Mouse (Mus musculus) MEL (cell line): ENCODE results near the gene Ccdc57. TPM values are rescaled to one million over a fixed set of nuclear protein-coding genes. Genes with fewer than 3 reads are reported as not detected.

Source experiments
- DNase-seq: peaks from one replicate; pipeline ENCODE4 v3.0.0; 2011; ENCODE audit warnings: low read depth, low spot score
- H3K27ac ChIP-seq: 2 replicates; pipeline ENCODE4 v1.5.1; 2012; ENCODE audit warnings: low read depth, mild to moderate bottlenecking, control low read depth, low read length, moderate library complexity; ENCODE audit not compliant: control insufficient read depth
- H3K27me3 ChIP-seq, 2 experiments: fragments of 150-350 bp in 1 of 2; sonication (generic) in 1 of 2; 2 replicates each; pipeline ENCODE4 v1.6.1; 2012; ENCODE audit warnings: low read length in 2 of 2, mild to moderate bottlenecking in 2 of 2, improper control_type of control experiment in 1 of 2, moderate library complexity in 1 of 2; ENCODE audit not compliant: insufficient read depth in 2 of 2, control insufficient read depth in 1 of 2
- H3K36me3 ChIP-seq, 2 experiments: 2 replicates each; pipeline ENCODE4 v1.6.1; 2012 to 2014; ENCODE audit warnings: low read length in 2 of 2, improper control_type of control experiment in 1 of 2, inconsistent platforms in 1 of 2, mild to moderate bottlenecking in 1 of 2; ENCODE audit not compliant: insufficient read depth in 2 of 2, control insufficient read depth in 1 of 2
- H3K4me1 ChIP-seq, 2 experiments: fragments of 150-350 bp in 1 of 2; sonication (generic) in 1 of 2; 2 replicates each; pipeline ENCODE4 v1.6.1; 2012; ENCODE audit warnings: low read length in 2 of 2, improper control_type of control experiment in 1 of 2, mild to moderate bottlenecking in 1 of 2; ENCODE audit not compliant: insufficient read depth in 2 of 2, control insufficient read depth in 1 of 2
- H3K4me3 ChIP-seq, 2 experiments: fragments of 150-350 bp in 1 of 2; sonication (generic) in 1 of 2; 2 replicates each; pipeline ENCODE4 v1.5.1; 2012; ENCODE audit warnings: low read depth in 2 of 2, low read length in 2 of 2, mild to moderate bottlenecking in 2 of 2, moderate library complexity in 2 of 2, control low read depth in 1 of 2, improper control_type of control experiment in 1 of 2; ENCODE audit not compliant: control insufficient read depth in 1 of 2, insufficient read depth in 1 of 2
- H3K79me2 ChIP-seq: 2 replicates; pipeline ENCODE4 v1.6.1; 2012; ENCODE audit warnings: mild to moderate bottlenecking, low read length, moderate library complexity; ENCODE audit not compliant: control insufficient read depth, poor library complexity, insufficient read depth
- H3K9ac ChIP-seq: 2 replicates; pipeline ENCODE4 v1.6.1; 2012; ENCODE audit warnings: low read depth, mild to moderate bottlenecking, control low read depth, low read length, moderate library complexity; ENCODE audit not compliant: control insufficient read depth, poor library complexity, severe bottlenecking
- H3K9me3 ChIP-seq: fragments of 150-350 bp; sonication (generic); replicated peaks from 2 replicates; pipeline ENCODE4 v1.6.1; 2012; ENCODE audit warnings: mild to moderate bottlenecking, low read length, improper control_type of control experiment, moderate library complexity; ENCODE audit not compliant: insufficient read depth
- BHLHE40 ChIP-seq: IDR thresholded peaks from 2 replicates; pipeline ENCODE4 v1.6.1; 2012; ENCODE audit warnings: low read depth, mild to moderate bottlenecking, inconsistent platforms, low read length, improper control_type of control experiment, borderline replicate concordance
- CHD2 ChIP-seq: IDR thresholded peaks from 2 replicates; pipeline ENCODE4 v1.6.1; 2011; ENCODE audit warnings: low read length, improper control_type of control experiment
- CTCF ChIP-seq, 3 experiments: IDR thresholded peaks in 2 of 3; conservative IDR thresholded peaks in 1 of 3; 2 replicates each; pipeline ENCODE4 v1.5.1; 2011 to 2012; ENCODE audit warnings: low read length in 3 of 3, low read depth in 2 of 3, mild to moderate bottlenecking in 2 of 3, improper control_type of control experiment in 1 of 3, inconsistent platforms in 1 of 3, mixed read lengths in 1 of 3, moderate library complexity in 1 of 3; ENCODE audit not compliant: control insufficient read depth in 1 of 3, insufficient read depth in 1 of 3, poor library complexity in 1 of 3, severe bottlenecking in 1 of 3
- E2F4 ChIP-seq: IDR thresholded peaks from 2 replicates; pipeline ENCODE4 v1.6.1; 2011; ENCODE audit warnings: low read depth, low read length, improper control_type of control experiment, borderline replicate concordance
- ELF1 ChIP-seq: IDR thresholded peaks from 2 replicates; pipeline ENCODE4 v1.6.1; 2014; ENCODE audit warnings: low read depth, mild to moderate bottlenecking, inconsistent platforms, low read length, improper control_type of control experiment, moderate library complexity
- EP300 ChIP-seq, 2 experiments: IDR thresholded peaks; 2 replicates each; pipeline ENCODE4 v1.6.1; 2011; ENCODE audit warnings: improper control_type of control experiment in 2 of 2, low read length in 2 of 2, low read depth in 1 of 2, mild to moderate bottlenecking in 1 of 2
- ETS1 ChIP-seq: IDR thresholded peaks from 2 replicates; pipeline ENCODE4 v1.6.1; 2012; ENCODE audit warnings: low read depth, mild to moderate bottlenecking, inconsistent platforms, low read length, improper control_type of control experiment, moderate library complexity
- GABPA ChIP-seq: IDR thresholded peaks from 2 replicates; pipeline ENCODE4 v1.6.1; 2012; ENCODE audit warnings: low read depth, mild to moderate bottlenecking, inconsistent platforms, low read length, improper control_type of control experiment, moderate library complexity
- GATA1 ChIP-seq: IDR thresholded peaks from 2 replicates; pipeline ENCODE4 v1.6.1; 2011; ENCODE audit warnings: low read depth, low read length, improper control_type of control experiment
- HCFC1 ChIP-seq: IDR thresholded peaks from 2 replicates; pipeline ENCODE4 v1.6.1; 2012; ENCODE audit warnings: low read depth, mild to moderate bottlenecking, inconsistent platforms, low read length, improper control_type of control experiment, moderate library complexity
- JUND ChIP-seq: IDR thresholded peaks from 2 replicates; pipeline ENCODE4 v1.6.1; 2011; ENCODE audit warnings: low read depth, mild to moderate bottlenecking, improper control_type of control experiment, low read length
- KAT2A ChIP-seq: conservative IDR thresholded peaks from 2 replicates; pipeline ENCODE4 v1.6.1; 2012; ENCODE audit warnings: low read depth, low read length, improper control_type of control experiment, inconsistent platforms
- MAFK ChIP-seq: IDR thresholded peaks from 2 replicates; pipeline ENCODE4 v1.6.1; 2011; ENCODE audit warnings: low read depth, mild to moderate bottlenecking, low read length, improper control_type of control experiment, borderline replicate concordance
- MAX ChIP-seq: IDR thresholded peaks from 2 replicates; pipeline ENCODE4 v1.6.1; 2011; ENCODE audit warnings: low read length, improper control_type of control experiment
- MAZ ChIP-seq: IDR thresholded peaks from 2 replicates; pipeline ENCODE4 v1.6.1; 2012; ENCODE audit warnings: low read depth, mild to moderate bottlenecking, inconsistent platforms, low read length, improper control_type of control experiment
- MEF2A ChIP-seq: IDR thresholded peaks from 2 replicates; pipeline ENCODE4 v1.6.1; 2014; ENCODE audit warnings: low read depth, mild to moderate bottlenecking, inconsistent platforms, low read length, improper control_type of control experiment; ENCODE audit not compliant: poor library complexity, insufficient replicate concordance, severe bottlenecking; ENCODE audit errors: extremely low read depth
- MXI1 ChIP-seq: IDR thresholded peaks from 2 replicates; pipeline ENCODE4 v1.6.1; 2011; ENCODE audit warnings: mild to moderate bottlenecking, low read depth, low read length, improper control_type of control experiment
- MYB ChIP-seq: IDR thresholded peaks from 2 replicates; pipeline ENCODE4 v1.6.1; 2011; ENCODE audit warnings: mild to moderate bottlenecking, low read depth, low read length, improper control_type of control experiment
- MYC ChIP-seq: IDR thresholded peaks from 2 replicates; pipeline ENCODE4 v1.6.1; 2011; ENCODE audit warnings: low read depth, mild to moderate bottlenecking, low read length, improper control_type of control experiment, moderate library complexity
- NELFE ChIP-seq: IDR thresholded peaks from 2 replicates; pipeline ENCODE4 v1.6.1; 2011; ENCODE audit warnings: low read depth, low read length, improper control_type of control experiment
- NRF1 ChIP-seq: IDR thresholded peaks from 2 replicates; pipeline ENCODE4 v1.6.1; 2014; ENCODE audit warnings: low read depth, mild to moderate bottlenecking, inconsistent platforms, low read length, improper control_type of control experiment, moderate library complexity; ENCODE audit not compliant: poor library complexity, insufficient read depth, severe bottlenecking
- POLR2A ChIP-seq, 2 experiments: IDR thresholded peaks; 2 replicates each; pipeline ENCODE4 v1.6.1; 2011 to 2012; ENCODE audit warnings: low read length in 2 of 2, mild to moderate bottlenecking in 2 of 2, control low read depth in 1 of 2, improper control_type of control experiment in 1 of 2, low read depth in 1 of 2, moderate library complexity in 1 of 2; ENCODE audit not compliant: control insufficient read depth in 1 of 2, insufficient read depth in 1 of 2, poor library complexity in 1 of 2
- POLR2AphosphoS2 ChIP-seq: IDR thresholded peaks from 2 replicates; pipeline ENCODE4 v1.6.1; 2011; ENCODE audit warnings: low read length, improper control_type of control experiment
- POLR2AphosphoS5 ChIP-seq: IDR thresholded peaks from 2 replicates; pipeline ENCODE4 v1.6.1; 2012; ENCODE audit warnings: low read depth, borderline replicate concordance, mild to moderate bottlenecking, inconsistent platforms, low read length, moderate library complexity, mixed read lengths
- RAD21 ChIP-seq: IDR thresholded peaks from 2 replicates; pipeline ENCODE4 v1.6.1; 2011; ENCODE audit warnings: mild to moderate bottlenecking, low read depth, low read length, improper control_type of control experiment
- RCOR1 ChIP-seq: IDR thresholded peaks from 2 replicates; pipeline ENCODE4 v1.6.1; 2012; ENCODE audit warnings: low read depth, mild to moderate bottlenecking, inconsistent platforms, low read length, improper control_type of control experiment
- SIN3A ChIP-seq: IDR thresholded peaks from 2 replicates; pipeline ENCODE4 v1.6.1; 2012; ENCODE audit warnings: low read length, improper control_type of control experiment, inconsistent platforms
- SMC3 ChIP-seq: IDR thresholded peaks from 2 replicates; pipeline ENCODE4 v1.6.1; 2011; ENCODE audit warnings: low read depth, low read length, improper control_type of control experiment
- TAL1 ChIP-seq: IDR thresholded peaks from 2 replicates; pipeline ENCODE4 v1.6.1; 2012; ENCODE audit warnings: mild to moderate bottlenecking, inconsistent platforms, low read length, moderate library complexity, mixed read lengths
- TBP ChIP-seq: IDR thresholded peaks from 2 replicates; pipeline ENCODE4 v1.8.0; 2011; ENCODE audit warnings: low read depth, low read length, improper control_type of control experiment
- TCF12 ChIP-seq: IDR thresholded peaks from 2 replicates; pipeline ENCODE4 v1.6.1; 2014; ENCODE audit warnings: low read depth, mild to moderate bottlenecking, inconsistent platforms, low read length, improper control_type of control experiment, moderate library complexity
- UBTF ChIP-seq: IDR thresholded peaks from 2 replicates; pipeline ENCODE4 v1.6.1; 2012; ENCODE audit warnings: low read depth, mild to moderate bottlenecking, inconsistent platforms, low read length, improper control_type of control experiment, moderate library complexity, borderline replicate concordance; ENCODE audit not compliant: insufficient read depth
- USF1 ChIP-seq: IDR thresholded peaks from 2 replicates; pipeline ENCODE4 v1.6.1; 2014; ENCODE audit warnings: low read depth, mild to moderate bottlenecking, inconsistent platforms, low read length, improper control_type of control experiment, moderate library complexity
- USF2 ChIP-seq, 2 experiments: IDR thresholded peaks; 2 replicates each; pipeline ENCODE4 v1.6.1; 2011 to 2012; ENCODE audit warnings: improper control_type of control experiment in 2 of 2, low read length in 2 of 2, borderline replicate concordance in 1 of 2, inconsistent platforms in 1 of 2, low read depth in 1 of 2, mild to moderate bottlenecking in 1 of 2; ENCODE audit not compliant: insufficient read depth in 1 of 2
- ZC3H11A ChIP-seq: IDR thresholded peaks from 2 replicates; pipeline ENCODE4 v1.6.1; 2012; ENCODE audit warnings: low read depth, mild to moderate bottlenecking, inconsistent platforms, low read length, improper control_type of control experiment
- ZKSCAN1 ChIP-seq: IDR thresholded peaks from 2 replicates; pipeline ENCODE4 v1.6.1; 2012; ENCODE audit warnings: low read depth, mild to moderate bottlenecking, inconsistent platforms, low read length, improper control_type of control experiment, moderate library complexity
- ZMIZ1 ChIP-seq: IDR thresholded peaks from 2 replicates; pipeline ENCODE4 v1.6.1; 2012; ENCODE audit warnings: low read depth, mild to moderate bottlenecking, inconsistent platforms, low read length, improper control_type of control experiment, moderate library complexity
- ZNF384 ChIP-seq: IDR thresholded peaks from 2 replicates; pipeline ENCODE4 v1.6.1; 2012; ENCODE audit warnings: low read depth, mild to moderate bottlenecking, inconsistent platforms, low read length, improper control_type of control experiment
- polyA plus RNA-seq, 2 experiments: library from polyadenylated mRNA; stranded (reverse) in 1 of 2; unstranded in 1 of 2; fragments of >175 nt in 1 of 2; fragments of >200 nt in 1 of 2; gene quantifications; 2 replicates each; pipeline versions ENCODE4 v1.2.1 to v1.2.4; 2012; ENCODE audit warnings: low replicate concordance in 2 of 2, low read depth in 1 of 2; ENCODE audit not compliant: insufficient read length in 2 of 2, insufficient read depth in 1 of 2, missing spikeins in 1 of 2
- total RNA-seq: library from RNA; depleted of rRNA; stranded (reverse); fragments of 300-350 nt; gene quantifications from 2 replicates; pipeline ENCODE4 v1.2.3, GENCODE M21; 2012

Gene Ccdc57
- total and polyA plus RNA-seq, 3 experiments, result 5.3 to 7.4 TPM; not detected in 1

GRCm38 (mm10) chr11:120959564-120959963 is 26.9 kb upstream of the Ccdc57 start:
- Histone ChIP-seq H3K27ac (peak overlapping the region; percentile 12; the same call in 1 of the 2 replicates), H3K4me3 (no peak overlapping the region), H3K27me3 (no peaks in the 10 kb centered on the region), H3K36me3 (peaks cover 11 to 16% of the 10 kb centered on the region in 2 experiments), H3K4me1 (peaks cover 0 to 10% of the 10 kb centered on the region in 2 experiments; a peak in 1 of 4 replicates), H3K79me2 (peaks cover 5% of the 10 kb centered on the region; the same call in 1 of the 2 replicates), H3K9ac (no peak overlapping the region), H3K9me3 (no peaks in the 10 kb centered on the region)
- DNase-seq, result peak; percentile 77
- TF ChIP-seq MAFK (no peak), RCOR1 (no peak), JUND (no peak), SIN3A (no peak), KAT2A (no peak), POLR2AphosphoS5 (no peak), GATA1 (0 out of 2 replicates have a peak, but pooled peaks have one; percentile 19), ZNF384 (no peak), MYB (no peak), HCFC1 (no peak), ZMIZ1 (no peak), TAL1 (peak; percentile 17; the same call in 1 of the 2 replicates), MYC (peak; percentile 66; the same call in 1 of the 2 replicates), ELF1 (no peak), CHD2 (no peak), TCF12 (no peak), EP300 (IDR thresholded peaks at IDR 0.05; ENCODE audit: low read depth in 1 of 2, low read length in 2 of 2) (peak in 1 of 2 experiments; percentile 27; a peak in 1 of 4 replicates), BHLHE40 (no peak), GABPA (no peak), ZKSCAN1 (no peak), ETS1 (no peak), CTCF (IDR thresholded peaks at IDR 0.05 in 2 of 3, conservative IDR thresholded peaks at IDR 0.05 in 1 of 3; ENCODE audit: control insufficient read depth in 1 of 3, insufficient read depth in 1 of 3, low read depth in 2 of 3, low read length in 3 of 3, poor library complexity in 1 of 3, severe bottlenecking in 1 of 3) (no peak), POLR2A (IDR thresholded peaks at IDR 0.05; ENCODE audit: control insufficient read depth in 1 of 2, insufficient read depth in 1 of 2, low read depth in 1 of 2, low read length in 2 of 2, poor library complexity in 1 of 2) (no peak), ZC3H11A (no peak), SMC3 (no peak), NELFE (no peak), NRF1 (no peak), UBTF (no peak), USF2 (IDR thresholded peaks at IDR 0.05; ENCODE audit: borderline replicate concordance in 1 of 2, insufficient read depth in 1 of 2, low read depth in 1 of 2, low read length in 2 of 2) (no peak), MAZ (no peak), POLR2AphosphoS2 (no peak; the same call in 1 of the 2 replicates), TBP (no peak), RAD21 (no peak), MXI1 (peak; percentile 46), MEF2A (no peak), MAX (no peak; the same call in 1 of the 2 replicates), E2F4 (no peak), USF1 (no peak)
